Mouse (Mus musculus): ENCODE data around the gene Gtf2f2. TPM values are rescaled to one million over a fixed set of nuclear protein-coding genes. Genes with fewer than 3 reads are reported as not detected.
A peak's percentile ranks its signal among the peaks of the same experiment; 100 is the strongest.

Gtf2f2 gene
- polyA plus RNA-seq, 1 experiment from 2014 or later: 40.3 TPM

GRCm38 (mm10) chr14:76020259-76020785 lies 9.7 kb upstream of the Gtf2f2 start:
- H3K27me3 ChIP-seq (ENCODE audit: insufficient read depth, low read length): no peaks in the 10 kb centered on the region
- DNase-seq (ENCODE audit: low spot score) (no peak), ATAC-seq (replicated peaks; ENCODE audit: low FRiP score, low read depth) (no peak)
- H3K4me3 ChIP-seq (replicated peaks; ENCODE audit: low read depth, low read length): no peak overlapping the region
- H3K9ac ChIP-seq (ENCODE audit: low read depth, low read length): no peak overlapping the region
- no peaks in the 10 kb centered on the region for H3K4me1 ChIP-seq (replicated peaks; ENCODE audit: insufficient read depth, low read length)
- H3K9me3 ChIP-seq (replicated peaks; ENCODE audit: low read length): no peaks in the 10 kb centered on the region
- no peak overlapping the region for H3K4me2 ChIP-seq (ENCODE audit: low read length)
- no peak overlapping the region for H3K27ac ChIP-seq
- no peak for TF ChIP-seq CTCF (IDR thresholded peaks at IDR 0.05; ENCODE audit: low read depth)
- no peaks in the 10 kb centered on the region for H3K36me3 ChIP-seq (ENCODE audit: insufficient read depth, low read length)
- WGBS: 80% methylated on average over 5 of the region's 5 CpGs

GRCm38 (mm10) chr14:76017785-76018490 lies 7.3 kb upstream of the Gtf2f2 start:
- Histone ChIP-seq H3K36me3 (ENCODE audit: insufficient read depth, low read length) (no peaks in the 10 kb centered on the region), H3K9me3 (replicated peaks; ENCODE audit: low read length) (no peaks in the 10 kb centered on the region), H3K4me3 (replicated peaks; ENCODE audit: low read depth, low read length) (no peak overlapping the region), H3K27ac (no peak overlapping the region), H3K9ac (ENCODE audit: low read depth, low read length) (no peak overlapping the region), H3K4me1 (replicated peaks; ENCODE audit: insufficient read depth, low read length) (no peaks in the 10 kb centered on the region), H3K27me3 (ENCODE audit: insufficient read depth, low read length) (no peaks in the 10 kb centered on the region), H3K4me2 (ENCODE audit: low read length) (no peak overlapping the region)
- no peak for DNase-seq (ENCODE audit: low spot score)
- TF ChIP-seq CTCF (IDR thresholded peaks at IDR 0.05; ENCODE audit: low read depth): no peak
- ATAC-seq (replicated peaks; ENCODE audit: low FRiP score, low read depth): no peak
- WGBS: 84% methylated on average over 10 of the region's 10 CpGs

GRCm38 (mm10) chr14:76014331-76014730 lies 3.7 kb upstream of the Gtf2f2 start:
- WGBS: 46% methylated on average over 2 of the region's 2 CpGs
- no peaks in the 10 kb centered on the region for H3K27me3 ChIP-seq (ENCODE audit: insufficient read depth, low read length)
- no peaks in the 10 kb centered on the region for H3K36me3 ChIP-seq (ENCODE audit: insufficient read depth, low read length)
- no peak overlapping the region for H3K27ac ChIP-seq
- H3K9me3 ChIP-seq (replicated peaks; ENCODE audit: low read length): no peaks in the 10 kb centered on the region
- H3K4me1 ChIP-seq (replicated peaks; ENCODE audit: insufficient read depth, low read length): 0 out of 2 replicates have a peak, but pooled peaks cover 3% of the 10 kb centered on the region
- DNase-seq (ENCODE audit: low spot score) (no peak), ATAC-seq (replicated peaks; ENCODE audit: low FRiP score, low read depth) (no peak)
- no peak for TF ChIP-seq CTCF (IDR thresholded peaks at IDR 0.05; ENCODE audit: low read depth)
- no peak overlapping the region for H3K4me2 ChIP-seq (ENCODE audit: low read length)
- no peak overlapping the region for H3K4me3 ChIP-seq (replicated peaks; ENCODE audit: low read depth, low read length)
- H3K9ac ChIP-seq (ENCODE audit: low read depth, low read length): no peak overlapping the region

GRCm38 (mm10) chr14:76011062-76011457 lies 395 bp upstream of the Gtf2f2 start:
- Histone ChIP-seq H3K4me3 (replicated peaks; ENCODE audit: low read depth, low read length) (peak overlapping the region; percentile 74), H3K4me1 (replicated peaks; ENCODE audit: insufficient read depth, low read length) (0 out of 2 replicates have a peak, but pooled peaks cover 9% of the 10 kb centered on the region), H3K36me3 (ENCODE audit: insufficient read depth, low read length) (no peaks in the 10 kb centered on the region), H3K9ac (ENCODE audit: low read depth, low read length) (no peak overlapping the region), H3K27me3 (ENCODE audit: insufficient read depth, low read length) (no peaks in the 10 kb centered on the region), H3K9me3 (replicated peaks; ENCODE audit: low read length) (no peaks in the 10 kb centered on the region), H3K27ac (no peak overlapping the region), H3K4me2 (ENCODE audit: low read length) (peak overlapping the region; percentile 67)
- ATAC-seq (replicated peaks; ENCODE audit: low FRiP score, low read depth) (no peak), DNase-seq (ENCODE audit: low spot score) (no peak)
- 28% methylated on average over 7 of the region's 7 CpGs for WGBS
- TF ChIP-seq CTCF (IDR thresholded peaks at IDR 0.05; ENCODE audit: low read depth): no peak

- no peak overlapping the region for H3K4me3 ChIP-seq (replicated peaks; ENCODE audit: low read depth, low read length)
- ATAC-seq (replicated peaks; ENCODE audit: low FRiP score, low read depth) (no peak), DNase-seq (ENCODE audit: low spot score) (no peak)
- H3K4me1 ChIP-seq (replicated peaks; ENCODE audit: insufficient read depth, low read length): 0 out of 2 replicates have a peak, but pooled peaks cover 9% of the 10 kb centered on the region
- H3K9ac ChIP-seq (ENCODE audit: low read depth, low read length): peak overlapping the region; percentile 73; the same call in 1 of the 2 replicates
- 71% methylated on average over 5 of the region's 5 CpGs for WGBS
- no peak overlapping the region for H3K27ac ChIP-seq
- H3K9me3 ChIP-seq (replicated peaks; ENCODE audit: low read length): no peaks in the 10 kb centered on the region
- TF ChIP-seq CTCF (IDR thresholded peaks at IDR 0.05; ENCODE audit: low read depth): no peak
- no peaks in the 10 kb centered on the region for H3K27me3 ChIP-seq (ENCODE audit: insufficient read depth, low read length)
- H3K4me2 ChIP-seq (ENCODE audit: low read length): peak overlapping the region; percentile 67
- no peaks in the 10 kb centered on the region for H3K36me3 ChIP-seq (ENCODE audit: insufficient read depth, low read length)
Measured at GRCm38 (mm10) chr14:76009185-76009584, 1.5 kb downstream of the Gtf2f2 start.

GRCm38 (mm10) chr14:76008174-76008573 lies 2.5 kb downstream of the Gtf2f2 start:
- no peak overlapping the region for H3K9ac ChIP-seq (ENCODE audit: low read depth, low read length)
- H3K27me3 ChIP-seq (ENCODE audit: insufficient read depth, low read length): no peaks in the 10 kb centered on the region
- no peak for TF ChIP-seq CTCF (IDR thresholded peaks at IDR 0.05; ENCODE audit: low read depth)
- H3K4me3 ChIP-seq (replicated peaks; ENCODE audit: low read depth, low read length): no peak overlapping the region
- H3K9me3 ChIP-seq (replicated peaks; ENCODE audit: low read length): no peaks in the 10 kb centered on the region
- no peak for DNase-seq (ENCODE audit: low spot score)
- H3K27ac ChIP-seq: no peak overlapping the region
- WGBS: 89% methylated on average over 1 of the region's 1 CpGs
- ATAC-seq (replicated peaks; ENCODE audit: low FRiP score, low read depth): no peak
- H3K4me1 ChIP-seq (replicated peaks; ENCODE audit: insufficient read depth, low read length): 0 out of 2 replicates have a peak, but pooled peaks cover 9% of the 10 kb centered on the region
- H3K36me3 ChIP-seq (ENCODE audit: insufficient read depth, low read length): no peaks in the 10 kb centered on the region
- H3K4me2 ChIP-seq (ENCODE audit: low read length): no peak overlapping the region

Data from kidney, postnatal 0 days (tissue).